Mouse (Mus musculus): Measurements from ENCODE around the gene Gm3727.
"Not testable (repeated sequence)": the region's sequence is repeated elsewhere in the genome, so short reads cannot be mapped to it uniquely, and the experiment has no call there.

DNA sequence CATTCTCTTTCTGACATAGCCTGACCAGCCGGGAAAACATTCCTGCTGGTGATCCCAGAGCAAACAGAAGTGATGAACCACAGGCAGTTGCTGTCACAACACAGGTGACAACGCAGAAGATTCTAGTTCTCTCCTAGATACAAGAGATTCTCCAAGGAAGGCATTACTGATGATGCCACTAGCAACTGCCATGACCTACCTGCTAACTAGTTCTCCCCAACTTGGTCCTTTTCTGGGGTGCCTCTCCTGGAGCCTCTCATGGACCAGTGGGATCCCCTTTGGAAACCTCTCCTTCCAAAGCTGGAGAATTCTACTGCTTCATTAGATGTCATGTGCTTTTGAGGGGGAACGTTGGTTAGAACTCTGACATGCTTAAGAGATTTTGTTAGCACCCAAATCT, at the start of gene Gm3727:
- not testable (repeated sequence) for TF ChIP-seq TAL1, GATA1 (IDR thresholded peaks at IDR 0.05; ENCODE audit: low read length)
